Mouse (Mus musculus) cortical plate, adult 2 months (tissue): Measurements from ENCODE around the gene Anapc2. TPM values are rescaled to one million over a fixed set of nuclear protein-coding genes. Genes with fewer than 3 reads are reported as not detected.

Experiments used
- H3K27ac ChIP-seq: fragments of 200-500 bp; 2 replicates; pipeline ENCODE4 v1.5.1; 2012; ENCODE audit warnings: low read length, control low read depth, inconsistent platforms; ENCODE audit not compliant: insufficient read depth
- H3K4me1 ChIP-seq: fragments of 200-500 bp; 2 replicates; pipeline ENCODE4 v1.6.1; 2011; ENCODE audit warnings: low read length; ENCODE audit not compliant: control insufficient read depth, insufficient read depth
- H3K4me3 ChIP-seq: fragments of 200-500 bp; 2 replicates; pipeline ENCODE4 v1.5.1; 2011; ENCODE audit warnings: mild to moderate bottlenecking, low read length, control low read depth; ENCODE audit not compliant: insufficient read depth
- CTCF ChIP-seq: fragments of 200-500 bp; IDR thresholded peaks from 2 replicates; pipeline ENCODE4 v1.5.1; 2011; ENCODE audit warnings: mild to moderate bottlenecking, control low read depth, low read length; ENCODE audit not compliant: insufficient read depth; ENCODE audit errors: extremely low read depth
- POLR2A ChIP-seq: fragments of 200-500 bp; IDR thresholded peaks from 2 replicates; pipeline ENCODE4 v1.6.1; 2011; ENCODE audit warnings: mild to moderate bottlenecking, low read length, control low read depth; ENCODE audit not compliant: insufficient read depth; ENCODE audit errors: extremely low read depth
- polyA plus RNA-seq: library from polyadenylated mRNA; depleted of rRNA; stranded (reverse); fragments of >200 nt; gene quantifications from 2 replicates; pipeline ENCODE4 v1.2.3, GENCODE M21; 2012

The Anapc2 gene
- polyA plus RNA-seq, 1 experiment, result 75.7 TPM

- H3K4me3 ChIP-seq, result no peak overlapping the region
- TF ChIP-seq CTCF (no peak), POLR2A (no peak)
- H3K4me1 ChIP-seq, result peaks cover 8% of the 10 kb centered on the region
- no peak overlapping the region for H3K27ac ChIP-seq
These were observed 38.7 kb downstream of the Anapc2 start for GRCm38 (mm10) chr2:25310969-25311368.

- no peak for TF ChIP-seq CTCF
- no peak for TF ChIP-seq POLR2A
- Histone ChIP-seq H3K27ac (no peak overlapping the region), H3K4me1 (peaks cover 10% of the 10 kb centered on the region), H3K4me3 (no peak overlapping the region)
These were observed 39.2 kb downstream of the Anapc2 start for GRCm38 (mm10) chr2:25311491-25311891.

- peak overlapping the region; percentile 85 for H3K4me3 ChIP-seq
- TF ChIP-seq POLR2A, result peak; percentile 40; the same call in 1 of the 2 replicates
- TF ChIP-seq CTCF, result no peak
These were observed 46.1 kb downstream of the Anapc2 start for GRCm38 (mm10) chr2:25318119-25318966.

GRCm38 (mm10) chr2:25318971-25319773 is 46.9 kb downstream of the Anapc2 start, which contains the start of gene Grin1:
TSS of gene Grin1 (minus strand) at chr2:25319187.
- H3K27ac ChIP-seq, result peak within 1 kb of the TSS; percentile 91
- peak within 1 kb of the TSS; percentile 85 for H3K4me3 ChIP-seq
- TF ChIP-seq CTCF (no peak), POLR2A (peak; percentile 97)
- H3K4me1 ChIP-seq, result peaks cover 3% of the 10 kb centered on the region

More at GRCm38 (mm10) chr2:25318119-25318966, 46.1 kb downstream of the Anapc2 start:
- Histone ChIP-seq H3K4me1 (peaks cover 5% of the 10 kb centered on the region), H3K27ac (peak overlapping the region; percentile 91)

GRCm38 (mm10) chr2:25320084-25320483 is 47.8 kb downstream of the Anapc2 start:
- no peak overlapping the region for H3K4me3 ChIP-seq
- TF ChIP-seq CTCF (no peak), POLR2A (no peak)
- no peak overlapping the region for H3K27ac ChIP-seq

GRCm38 (mm10) chr2:25326036-25326435 is 53.8 kb downstream of the Anapc2 start:
- H3K4me1 ChIP-seq, result no peaks in the 10 kb centered on the region
- H3K27ac ChIP-seq, result no peak overlapping the region
- H3K4me3 ChIP-seq, result no peak overlapping the region
- TF ChIP-seq CTCF (no peak), POLR2A (no peak)

More at GRCm38 (mm10) chr2:25320084-25320483, 47.8 kb downstream of the Anapc2 start:
- peaks cover 3% of the 10 kb centered on the region for H3K4me1 ChIP-seq

- Histone ChIP-seq H3K4me3 (no peak overlapping the region), H3K27ac (no peak overlapping the region), H3K4me1 (peaks cover 2% of the 10 kb centered on the region; the same call in 1 of the 2 replicates)
- TF ChIP-seq CTCF, result peak; percentile 55
- TF ChIP-seq POLR2A, result no peak
These were observed 56.2 kb downstream of the Anapc2 start for GRCm38 (mm10) chr2:25328440-25328839.

- TF ChIP-seq POLR2A (no peak), CTCF (no peak)
- no peak overlapping the region for H3K27ac ChIP-seq
- peaks cover 2% of the 10 kb centered on the region; the same call in 1 of the 2 replicates for H3K4me1 ChIP-seq
- H3K4me3 ChIP-seq, result peak overlapping the region; percentile 46
These were observed 59.2 kb downstream of the Anapc2 start for GRCm38 (mm10) chr2:25331470-25331869.

- TF ChIP-seq CTCF, result no peak
- TF ChIP-seq POLR2A, result peak; percentile 92
- Histone ChIP-seq H3K27ac (0 out of 2 replicates have a peak within 1 kb of the TSS, but pooled peaks have one; percentile 4), H3K4me3 (peak within 1 kb of the TSS; percentile 46), H3K4me1 (peaks cover 2% of the 10 kb centered on the region; the same call in 1 of the 2 replicates)
These were observed 60.2 kb downstream of the Anapc2 start, which contains the start of gene Man1b1 for GRCm38 (mm10) chr2:25332286-25333160. TSS of gene Man1b1 (plus strand) at chr2:25332338.
